Mouse (Mus musculus): ENCODE results near the gene Sde2. TPM values are rescaled to one million over a fixed set of nuclear protein-coding genes. Genes with fewer than 3 reads are reported as not detected.

Gene Sde2
- total RNA-seq (2021): 10 to 100 TPM; 22.9 TPM
- long read RNA-seq, experiment 1, transcript Sde2-201 (7 exons, 3,213 nt): major isoform, 41 of 42 reads
- long read RNA-seq, experiment 1, partial matches to known transcripts: 0 of 42 reads
- long read RNA-seq, experiment 1, other reads (novel, unspliced or antisense): 1 of 42 reads
- long read RNA-seq, experiment 2, transcript Sde2-201 (7 exons, 3,213 nt): major isoform, 39 of 44 reads
- long read RNA-seq, experiment 2, partial matches to known transcripts: 0 of 44 reads
- long read RNA-seq, experiment 2, other reads (novel, unspliced or antisense): 3 of 44 reads

GRCm38 (mm10) chr1:180850316-180851270, at the start of gene Sde2:
Sde2 (plus strand) TSS chr1:180851127.
- Histone ChIP-seq H3K27ac (peak within 1 kb of the TSS; percentile 99), H3K4me3 (peak within 1 kb of the TSS; percentile 75)
- peak; percentile 100 for DNase-seq (ENCODE audit: low spot score in 2 of 2)
- no peak for TF ChIP-seq CTCF (conservative IDR thresholded peaks at IDR 0.05)

GRCm38 (mm10) chr1:180801466-180801994, 49.4 kb upstream of the Sde2 start:
- no peak overlapping the region for H3K4me3 ChIP-seq

GRCm38 (mm10) chr1:180803881-180804280, 47.0 kb upstream of the Sde2 start:
- Histone ChIP-seq H3K4me3 (no peak overlapping the region), H3K27ac (no peak overlapping the region)
- TF ChIP-seq CTCF (conservative IDR thresholded peaks at IDR 0.05): no peak
- DNase-seq (ENCODE audit: low spot score in 2 of 2): no peak

More at GRCm38 (mm10) chr1:180801466-180801994, 49.4 kb upstream of the Sde2 start:
- no peak for TF ChIP-seq CTCF (conservative IDR thresholded peaks at IDR 0.05)
- no peak overlapping the region for H3K27ac ChIP-seq
- no peak for DNase-seq (ENCODE audit: low spot score in 2 of 2)

- no peak for TF ChIP-seq CTCF (conservative IDR thresholded peaks at IDR 0.05)
These were observed 42.1 kb upstream of the Sde2 start for GRCm38 (mm10) chr1:180808831-180809230.

GRCm38 (mm10) chr1:180810976-180811375, 40.0 kb upstream of the Sde2 start:
- H3K4me3 ChIP-seq: peak overlapping the region; percentile 81

More at GRCm38 (mm10) chr1:180808831-180809230, 42.1 kb upstream of the Sde2 start:
- no peak for DNase-seq (ENCODE audit: low spot score in 2 of 2)
- Histone ChIP-seq H3K27ac (no peak overlapping the region), H3K4me3 (no peak overlapping the region; the same call in 1 of the 2 replicates)

GRCm38 (mm10) chr1:180811596-180812462, 39.1 kb upstream of the Sde2 start:
- peak overlapping the region; percentile 96 for H3K27ac ChIP-seq
- peak; percentile 80 for TF ChIP-seq CTCF (conservative IDR thresholded peaks at IDR 0.05)
- DNase-seq (ENCODE audit: low spot score in 2 of 2): no peak
- H3K4me3 ChIP-seq: peak overlapping the region; percentile 81

More at GRCm38 (mm10) chr1:180810976-180811375, 40.0 kb upstream of the Sde2 start:
- H3K27ac ChIP-seq: no peak overlapping the region
- no peak for DNase-seq (ENCODE audit: low spot score in 2 of 2)
- TF ChIP-seq CTCF (conservative IDR thresholded peaks at IDR 0.05): peak; percentile 69

GRCm38 (mm10) chr1:180812463-180813408, 38.2 kb upstream of the Sde2 start:
- TF ChIP-seq CTCF (conservative IDR thresholded peaks at IDR 0.05): no peak
- H3K4me3 ChIP-seq: peak overlapping the region; percentile 81
- H3K27ac ChIP-seq: peak overlapping the region; percentile 96
- peak in 1 of 2 experiments; percentile 53 for DNase-seq (ENCODE audit: low spot score in 2 of 2)

GRCm38 (mm10) chr1:180813409-180813884, 37.5 kb upstream of the Sde2 start:
- H3K27ac ChIP-seq: peak overlapping the region; percentile 98
- peak; percentile 92 to 97 for DNase-seq (ENCODE audit: low spot score in 2 of 2)
- TF ChIP-seq CTCF (conservative IDR thresholded peaks at IDR 0.05): no peak

GRCm38 (mm10) chr1:180813885-180814740, 36.8 kb upstream of the Sde2 start, which contains the start of gene H3f3a:
H3f3a (minus strand) TSS chr1:180813943.
- Histone ChIP-seq H3K4me3 (peak within 1 kb of the TSS; percentile 83), H3K27ac (peak within 1 kb of the TSS; percentile 98)
- peak; percentile 56 to 69 for DNase-seq (ENCODE audit: low spot score in 2 of 2)
- TF ChIP-seq CTCF (conservative IDR thresholded peaks at IDR 0.05): no peak

More at GRCm38 (mm10) chr1:180813409-180813884, 37.5 kb upstream of the Sde2 start:
- H3K4me3 ChIP-seq: peak overlapping the region; percentile 83

Measured in layer of hippocampus, adult 2 months (tissue).